Mouse (Mus musculus): ENCODE results near the gene Etl4.

Etl4 gene

DNA sequence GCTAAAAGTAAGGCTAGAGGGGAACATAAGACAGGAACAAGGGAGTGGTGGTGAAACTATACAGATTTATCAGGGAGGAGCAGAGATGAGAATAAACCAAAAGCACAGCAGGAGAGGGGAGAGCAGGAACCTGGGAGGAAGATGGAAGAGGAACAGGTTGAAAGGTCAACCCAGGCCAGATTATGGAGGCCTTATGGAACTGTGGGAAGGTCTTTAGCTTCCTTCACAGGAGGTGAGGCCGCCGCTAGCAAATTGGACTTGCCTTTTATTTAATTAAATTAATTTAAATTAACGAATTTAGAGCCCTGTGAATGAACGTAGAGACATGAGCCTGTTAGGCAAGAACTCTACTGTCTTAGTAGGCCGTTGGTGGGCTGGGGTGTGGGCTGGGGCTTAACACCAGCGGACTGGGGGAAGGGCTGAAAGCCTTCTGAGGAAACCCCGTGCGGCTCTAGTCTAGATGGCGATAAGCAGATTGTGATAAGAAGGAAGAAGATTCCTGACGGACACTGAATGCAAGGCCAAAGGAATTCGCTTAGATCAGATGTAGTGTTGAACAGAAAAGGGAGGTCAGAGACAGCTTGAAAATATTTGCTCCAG, 612.2 kb downstream of the Etl4 start:
- no peak for DNase-seq

DNA sequence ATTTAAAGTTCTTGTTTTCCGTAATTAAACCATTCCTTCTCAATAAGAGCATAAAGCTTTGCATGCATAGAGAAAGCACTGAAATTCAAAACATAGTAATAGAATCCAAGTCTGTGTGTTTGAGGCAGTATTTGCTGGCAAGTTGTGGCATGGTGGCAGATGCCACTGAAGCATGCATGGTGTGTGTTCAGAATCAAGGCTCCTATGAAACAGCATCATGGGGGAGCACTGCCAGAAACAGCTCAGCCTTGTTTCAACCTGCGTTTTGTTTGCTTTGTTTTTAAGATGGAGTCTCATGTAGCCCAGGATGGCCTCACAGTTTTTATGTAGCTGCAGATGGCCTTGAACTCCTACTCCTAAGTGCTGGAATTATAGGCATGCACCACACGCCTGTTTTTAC, 614.1 kb downstream of the Etl4 start:
- DNase-seq = peak; percentile 23 to 31

DNA sequence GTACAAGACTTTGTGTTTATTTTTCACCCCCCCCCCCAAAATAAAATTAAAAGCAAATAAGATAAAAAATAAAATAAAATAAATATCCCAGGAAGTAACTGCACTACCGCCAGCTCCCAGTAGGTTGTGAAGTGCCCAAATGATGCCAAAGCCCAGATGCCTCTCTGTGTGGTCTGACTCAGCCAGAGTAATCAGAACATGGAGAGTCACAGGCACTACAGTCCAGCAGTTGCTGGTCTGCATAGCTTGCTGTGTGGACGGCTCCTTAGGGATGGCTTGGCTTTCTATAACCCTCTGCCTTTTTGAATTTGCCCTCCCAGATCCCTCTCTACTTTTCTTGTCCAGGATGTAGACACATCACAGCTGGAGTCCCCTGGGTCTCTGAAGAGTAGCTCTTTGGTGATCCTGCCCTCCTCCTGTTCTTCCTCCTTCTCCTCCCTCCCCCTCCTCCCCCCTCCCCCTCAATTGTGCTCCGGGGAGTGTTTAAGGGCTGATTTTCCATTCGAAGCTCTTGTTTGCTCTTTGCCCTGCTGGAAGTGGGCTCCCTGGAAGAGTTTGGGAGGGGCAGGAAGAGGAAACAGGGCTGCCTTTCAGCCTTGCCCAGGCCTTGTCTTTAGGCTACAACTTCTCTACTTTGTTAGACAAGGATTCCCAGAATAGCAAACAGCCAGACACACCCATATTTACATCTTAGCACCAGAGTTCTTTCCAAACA, 616.5 kb downstream of the Etl4 start:
- DNase-seq = no peak

DNA sequence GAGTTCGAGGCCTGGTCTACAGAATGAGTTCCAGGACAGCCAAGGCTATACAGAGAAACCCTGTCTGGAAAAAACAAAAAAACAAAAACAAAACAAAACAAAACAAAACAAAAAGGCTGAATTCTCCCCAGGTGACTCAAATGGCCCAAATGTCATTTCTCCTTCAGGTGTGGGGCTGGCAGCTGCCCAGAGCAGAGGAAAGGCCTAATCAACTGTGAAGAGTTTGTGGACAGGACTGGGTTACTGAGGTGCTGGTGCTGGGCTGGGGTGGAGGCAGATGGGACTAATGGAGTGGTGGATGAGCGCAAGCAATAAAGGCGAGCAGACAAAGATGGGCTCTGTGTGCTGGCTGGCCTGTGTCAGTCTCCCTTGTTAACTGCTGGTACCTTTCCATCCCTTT, 617.3 kb downstream of the Etl4 start:
- DNase-seq = no peak

DNA sequence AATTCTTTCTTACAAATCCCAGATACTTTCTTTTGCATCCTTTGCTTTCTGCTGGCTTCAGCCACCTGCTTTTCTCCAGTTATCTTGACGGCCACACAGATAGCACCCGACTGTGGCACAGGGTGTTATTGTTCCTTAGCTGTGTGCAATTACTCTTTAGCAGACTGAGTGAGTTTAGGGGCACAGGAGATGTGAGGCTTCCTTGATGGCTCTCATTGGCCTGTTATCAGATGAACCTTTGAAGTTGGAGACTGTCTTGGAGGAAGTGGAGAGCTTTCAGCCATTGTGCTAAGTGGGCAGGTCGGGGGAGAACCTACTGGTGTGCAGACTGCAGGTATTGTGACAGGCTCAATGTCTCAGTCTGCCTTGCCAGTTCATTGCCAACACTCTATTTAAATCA, 623.0 kb downstream of the Etl4 start:
- no peak for DNase-seq

DNA sequence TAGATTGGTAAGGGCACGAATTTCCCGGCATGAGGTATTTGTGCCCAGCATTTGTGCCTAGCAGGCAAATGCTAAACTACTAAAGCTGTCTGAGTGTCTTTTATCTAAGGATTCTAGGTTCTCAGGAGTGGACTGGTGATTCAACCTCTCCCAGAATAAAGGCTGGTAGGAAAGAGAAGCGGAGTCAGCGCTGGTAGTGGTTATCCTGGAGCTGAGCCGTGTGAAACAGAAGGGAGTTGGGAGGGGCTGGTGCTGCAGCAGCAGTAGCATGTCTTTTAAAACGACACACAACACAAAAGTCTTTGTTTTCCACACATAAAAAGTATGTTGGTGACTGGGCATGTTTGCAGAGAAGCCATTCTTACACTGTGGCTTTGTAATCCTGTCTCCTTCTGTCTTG, 628.2 kb downstream of the Etl4 start:
- no peak for DNase-seq

DNA sequence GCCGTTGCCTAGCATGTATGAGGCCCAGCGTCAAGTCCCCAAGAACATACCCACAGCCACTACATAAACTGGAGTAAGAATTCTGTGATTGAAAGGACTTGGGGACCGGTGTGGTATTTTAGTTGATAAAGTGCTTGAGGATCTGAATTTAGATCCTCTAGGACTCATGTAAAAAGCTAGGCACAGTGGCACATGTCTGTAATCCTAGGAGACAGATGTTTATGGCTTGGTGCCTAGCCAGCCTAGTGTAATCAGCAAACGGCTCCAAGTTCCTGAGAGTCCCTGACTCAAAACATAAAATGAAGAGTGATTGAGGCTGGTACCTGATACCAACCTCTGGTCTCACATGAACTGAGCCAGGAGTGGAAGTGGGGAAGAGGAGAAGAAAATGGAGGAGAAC, 629.3 kb downstream of the Etl4 start:
- DNase-seq = no peak

DNA sequence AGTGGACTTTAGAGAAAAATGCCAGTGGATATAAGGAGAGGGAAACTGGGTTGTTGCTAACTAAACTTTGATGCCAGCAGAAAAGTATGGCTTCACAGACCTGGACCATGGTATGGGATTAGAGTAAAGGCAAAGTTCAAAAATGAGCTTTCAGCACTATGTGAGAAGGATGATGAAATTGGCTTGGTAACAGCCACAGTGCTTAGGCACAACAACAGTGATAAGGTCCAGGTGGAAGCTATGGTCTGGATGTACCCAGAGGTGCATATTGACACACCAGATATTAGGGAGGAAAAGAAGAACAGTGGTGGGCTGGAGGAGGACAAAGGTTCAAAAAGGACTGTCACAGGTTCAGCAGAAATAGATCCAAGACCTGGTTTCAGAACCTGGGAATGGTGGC, 631.7 kb downstream of the Etl4 start:
- DNase-seq = no peak

DNA sequence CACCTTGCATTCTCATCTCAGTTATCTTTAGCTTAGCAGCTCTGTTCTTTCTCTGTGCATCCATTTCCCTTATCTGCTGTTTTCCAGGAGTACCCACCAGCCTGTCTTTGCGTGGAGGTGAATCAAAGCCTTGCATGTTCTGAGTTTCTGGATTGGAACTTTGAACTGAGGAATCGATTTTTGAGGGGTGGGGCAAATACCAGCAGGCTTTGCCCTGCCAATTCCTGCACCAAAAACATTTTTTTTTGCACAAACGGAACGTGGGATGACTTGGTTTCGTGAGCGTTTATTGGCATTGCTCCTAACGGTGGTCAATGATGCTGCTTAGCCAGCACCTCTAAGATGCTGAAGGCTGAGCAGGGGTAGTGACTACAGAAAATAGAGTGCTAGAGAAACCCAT, 632.7 kb downstream of the Etl4 start:
- DNase-seq = no peak

DNA sequence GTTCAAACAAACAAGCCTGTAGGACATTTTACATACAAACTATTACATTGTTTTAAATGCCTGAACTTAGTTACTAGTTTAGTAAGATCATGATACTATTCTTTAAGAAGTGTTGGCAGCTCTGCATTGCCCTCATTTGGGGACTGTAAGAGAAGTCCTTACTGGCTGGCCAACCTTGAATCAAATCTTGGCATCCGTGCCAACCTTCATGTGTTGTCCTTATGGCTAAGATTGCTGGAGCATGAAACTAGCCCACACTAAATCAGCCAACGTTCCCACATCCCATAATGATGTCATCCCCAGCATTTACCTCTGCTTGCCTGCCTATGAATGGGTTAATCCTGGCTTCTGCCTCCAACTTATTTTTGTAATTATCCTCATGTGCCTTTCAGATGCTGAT, 636.0 kb downstream of the Etl4 start:
- DNase-seq = peak; percentile 64 to 70

DNA sequence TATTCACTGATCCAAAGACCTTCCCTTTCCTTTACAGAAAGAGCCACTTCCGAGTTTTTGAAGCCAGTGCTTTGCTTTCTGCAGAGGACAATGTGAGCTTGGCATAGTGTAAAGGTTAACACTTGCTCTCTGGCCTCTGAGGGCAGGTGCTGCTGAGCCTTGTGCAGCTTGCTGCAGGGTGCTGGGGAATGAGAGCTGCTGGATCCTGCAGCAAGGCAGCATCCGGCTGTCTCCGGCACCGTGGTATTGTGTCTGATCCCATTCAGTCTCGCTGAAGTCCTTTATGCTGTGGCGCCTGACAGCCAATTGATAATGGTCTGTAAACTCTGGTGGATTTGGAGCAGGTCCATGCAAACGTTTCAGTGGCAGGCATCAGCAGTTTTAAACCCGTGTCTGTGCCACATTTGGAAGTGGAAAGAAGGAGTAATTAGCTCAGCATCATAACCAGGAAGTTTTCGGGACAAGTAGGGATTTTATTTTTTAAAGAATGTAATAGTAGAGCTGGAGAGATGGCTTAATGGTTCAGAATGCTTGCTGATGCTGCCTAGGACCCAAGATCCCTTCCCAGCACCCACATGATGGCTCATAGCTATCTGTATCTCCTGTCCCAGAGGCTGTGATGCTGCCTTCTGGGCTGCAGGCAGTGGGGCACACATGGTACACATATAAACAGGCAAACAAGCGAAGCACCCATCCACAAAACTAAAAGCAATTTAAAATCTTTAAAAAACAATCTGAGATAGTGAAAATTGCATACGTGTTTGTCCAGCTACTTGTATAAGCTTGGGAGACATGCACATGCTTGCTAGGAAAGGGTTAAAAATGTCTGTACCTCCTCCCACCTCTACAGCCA, 637.1 kb downstream of the Etl4 start:
- DNase-seq = peak; percentile 13 to 16

DNA sequence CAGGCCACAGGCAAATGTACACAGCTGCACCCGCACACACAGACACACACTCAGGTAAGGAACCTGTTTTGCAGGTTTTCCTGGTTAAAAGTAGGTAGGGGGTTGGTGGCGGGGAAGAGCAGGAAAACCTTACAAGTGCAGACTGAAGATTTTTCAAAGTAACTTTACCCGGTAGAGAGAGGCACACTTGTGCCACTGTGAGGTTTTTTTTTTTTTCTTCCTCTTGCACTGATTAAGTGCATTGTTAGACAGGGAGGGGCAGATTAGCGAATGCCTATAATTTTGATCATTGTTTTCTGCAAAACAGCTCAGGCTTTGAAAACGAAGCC, 637.7 kb downstream of the Etl4 start:
- no peak for DNase-seq

DNA sequence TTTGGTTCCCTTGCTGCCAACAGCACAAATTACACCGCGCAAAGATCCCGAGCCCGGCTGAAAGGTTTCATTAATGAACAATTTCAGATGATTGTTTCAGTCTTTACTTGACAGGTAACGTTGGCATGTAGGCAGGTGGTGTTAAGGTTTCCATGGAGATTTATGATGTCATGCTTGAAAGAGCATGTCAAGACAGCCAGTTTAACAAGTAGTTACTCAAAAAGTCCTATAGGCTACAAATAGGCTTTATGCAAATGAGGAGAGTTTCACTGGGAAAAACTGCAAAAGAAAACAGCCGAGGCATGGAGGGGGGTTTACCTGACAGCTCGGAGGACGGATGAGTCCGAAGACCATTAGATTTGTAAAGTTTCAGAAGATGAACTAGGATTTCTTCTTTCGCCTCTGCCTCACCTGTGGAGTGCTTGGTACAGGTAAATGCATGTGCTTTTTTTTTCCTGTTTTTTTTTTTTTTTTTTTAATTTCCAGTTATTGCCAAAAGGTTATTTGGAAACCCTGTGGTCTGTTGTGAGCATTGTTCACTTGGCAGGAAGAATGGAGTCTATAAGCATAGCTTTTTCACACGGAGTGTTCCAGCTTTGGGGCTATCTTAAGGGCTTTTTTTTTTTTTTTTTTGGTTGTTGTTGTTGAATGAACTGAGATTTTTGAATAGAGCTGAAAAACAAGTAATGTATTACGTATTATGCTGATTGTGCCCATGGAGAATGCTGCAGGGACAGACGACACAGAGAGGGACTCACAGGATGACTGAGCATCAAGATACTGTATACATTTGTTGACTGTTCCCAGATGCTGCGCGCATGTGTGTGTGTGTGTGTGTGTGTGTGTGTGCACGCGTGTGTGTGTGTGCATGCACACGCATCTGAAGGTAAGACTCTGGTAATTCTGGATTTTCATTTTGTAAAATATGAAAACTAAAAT, 638.4 kb downstream of the Etl4 start:
- no peak for DNase-seq

DNA sequence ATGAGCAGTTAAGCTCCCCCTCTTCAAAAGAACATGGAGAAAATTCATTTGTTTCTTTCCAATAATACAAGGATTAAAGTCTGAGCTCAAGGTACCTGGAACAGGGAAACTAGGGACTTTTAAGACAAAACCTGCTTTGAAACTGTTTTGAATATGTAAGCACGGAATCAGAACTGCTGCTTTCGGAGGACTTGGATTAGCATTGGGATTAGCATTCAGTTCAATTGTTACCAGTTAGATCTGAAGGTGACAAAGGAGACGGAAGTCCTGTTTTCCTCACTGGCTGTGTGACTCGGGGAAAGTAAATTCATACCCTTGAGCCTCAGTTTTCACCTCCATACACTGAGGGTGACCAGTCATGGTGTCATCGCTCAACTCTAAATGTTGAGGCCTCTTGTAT, 639.5 kb downstream of the Etl4 start:
- no peak for DNase-seq

DNA sequence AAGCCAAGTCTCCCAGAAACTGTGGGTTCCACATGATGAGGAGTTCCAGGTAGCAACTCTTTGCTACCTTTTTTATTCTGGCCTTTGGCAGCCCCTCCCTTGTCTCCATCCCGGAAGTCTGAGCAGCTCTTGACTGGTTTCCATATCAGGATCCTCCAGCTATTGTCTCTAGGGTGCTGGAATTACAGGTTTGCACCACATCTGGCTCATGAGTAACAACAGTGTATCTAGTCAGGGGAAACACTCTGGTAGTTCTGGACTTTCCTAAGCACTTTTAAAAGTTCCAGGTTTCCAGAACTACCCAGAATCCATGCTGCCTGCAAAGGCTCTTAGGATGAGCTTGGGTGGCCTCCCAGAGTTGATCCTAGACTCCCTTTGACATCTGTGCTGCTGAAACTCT, 640.4 kb downstream of the Etl4 start:
- DNase-seq = no peak

DNA sequence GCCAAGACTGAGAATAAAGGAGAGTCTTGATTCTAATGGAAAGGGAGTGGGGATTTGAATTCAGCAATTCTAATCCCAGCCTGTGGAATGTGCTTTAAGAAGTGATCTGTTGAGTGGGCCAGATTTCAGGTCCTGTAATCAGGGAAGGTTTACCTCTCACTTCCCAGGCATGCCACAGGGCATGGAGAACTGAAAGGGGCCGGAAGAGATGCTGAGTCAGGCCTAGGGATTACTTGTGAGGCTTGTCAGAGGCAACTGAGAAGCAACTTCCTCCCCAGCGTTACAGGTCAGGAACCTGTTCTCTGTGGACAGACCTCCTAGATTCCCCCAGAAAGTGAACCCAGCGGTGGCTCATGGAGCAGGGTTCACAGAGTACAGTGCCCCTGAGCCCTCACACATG, 646.1 kb downstream of the Etl4 start:
- no peak for DNase-seq

DNA sequence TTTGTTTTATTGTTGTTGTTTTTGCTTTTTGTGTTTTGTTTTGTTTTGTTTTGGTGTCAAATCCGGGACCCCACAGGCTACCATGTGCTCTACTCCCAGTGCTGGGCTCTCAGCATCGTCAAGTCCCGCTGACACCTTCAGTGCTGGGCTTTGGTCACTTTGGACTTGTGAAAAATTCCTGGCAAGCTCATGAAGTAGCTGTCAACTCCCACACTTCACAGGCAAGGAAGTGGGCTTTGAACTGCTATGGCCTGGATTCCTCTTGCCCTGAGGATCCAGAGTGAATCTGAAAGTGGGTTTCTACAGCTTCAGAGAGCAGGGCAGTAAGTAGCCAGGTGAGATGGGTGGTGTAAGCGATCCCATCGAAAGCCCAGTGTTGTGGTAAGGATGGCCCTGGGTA, 649.5 kb downstream of the Etl4 start:
- DNase-seq = no peak

DNA sequence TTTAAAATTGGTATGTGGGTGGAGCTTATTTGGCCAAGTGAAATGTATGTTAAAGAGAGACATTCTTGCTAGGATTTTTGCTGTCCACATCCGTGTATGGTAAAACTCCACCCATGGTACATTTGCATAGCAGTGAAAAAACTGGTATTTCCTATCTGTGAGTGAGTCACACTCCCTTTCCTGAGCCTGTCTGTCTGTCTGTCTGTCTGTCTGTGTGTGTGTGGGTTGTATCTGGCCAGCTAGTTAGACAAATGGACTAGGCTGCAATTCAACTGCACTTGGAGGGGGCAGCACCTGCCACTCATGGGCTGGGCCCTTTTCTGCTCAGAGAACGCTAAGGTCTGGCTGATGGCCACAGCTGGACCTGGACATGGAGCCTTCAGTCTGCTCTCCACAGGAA, 650.1 kb downstream of the Etl4 start:
- DNase-seq = no peak

DNA sequence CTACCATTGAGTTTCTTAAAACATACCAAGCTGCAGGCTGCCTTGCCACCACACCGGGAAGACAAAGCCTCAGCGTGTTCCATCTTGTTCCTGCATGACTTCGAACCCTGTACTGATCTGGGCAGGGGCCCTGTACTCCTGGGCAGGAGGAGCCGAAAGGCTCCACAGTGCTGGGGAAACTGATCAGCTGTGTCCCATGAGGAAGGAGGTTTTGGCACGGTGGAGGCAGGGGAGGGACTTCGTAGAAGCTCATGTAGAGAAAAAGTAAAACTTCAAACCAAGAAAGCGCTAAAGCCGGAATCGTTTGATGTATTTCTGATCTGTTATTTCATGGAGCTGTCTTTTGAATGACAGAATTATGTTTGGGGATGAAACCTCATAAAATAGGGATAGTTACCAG, 651.0 kb downstream of the Etl4 start:
- DNase-seq = no peak

DNA sequence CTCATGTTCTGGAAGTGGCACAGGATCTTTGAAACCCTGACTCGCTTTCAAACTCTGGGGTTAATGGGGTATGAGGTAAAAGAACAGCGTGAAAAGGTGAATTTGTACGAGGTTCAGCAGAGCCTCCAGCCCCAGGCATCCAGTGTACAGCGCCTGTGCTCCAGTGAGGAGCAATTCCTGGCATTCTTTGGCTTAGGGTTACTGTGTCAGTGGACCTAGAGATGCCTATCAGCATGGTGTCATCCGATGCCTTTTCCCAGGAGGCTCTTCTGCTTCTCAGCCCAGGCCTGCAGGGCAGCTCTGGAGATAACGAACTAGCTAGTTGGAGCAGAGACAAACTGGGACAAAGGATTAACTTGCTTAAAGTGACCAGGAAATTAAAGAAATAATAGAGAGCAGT, 653.5 kb downstream of the Etl4 start:
- DNase-seq = no peak

DNA sequence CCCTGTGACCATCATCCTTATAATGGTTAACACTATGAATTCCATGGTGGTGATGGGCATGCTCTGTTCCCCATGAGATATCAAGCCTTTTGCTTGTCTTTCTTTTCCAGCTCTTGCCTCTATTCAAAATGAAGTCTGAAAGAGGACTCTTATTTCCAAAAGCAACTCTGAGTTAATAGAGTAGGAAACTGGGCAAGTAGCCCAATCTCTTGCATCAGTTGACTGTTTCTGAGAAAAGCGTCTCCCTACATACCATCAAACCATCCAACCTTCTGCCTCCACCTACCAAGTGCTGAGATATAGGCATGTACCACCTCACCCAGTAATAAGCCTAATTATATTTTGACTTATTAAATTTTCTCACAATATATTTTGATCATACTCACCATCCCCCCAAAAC, 658.9 kb downstream of the Etl4 start:
- DNase-seq = no peak

DNA sequence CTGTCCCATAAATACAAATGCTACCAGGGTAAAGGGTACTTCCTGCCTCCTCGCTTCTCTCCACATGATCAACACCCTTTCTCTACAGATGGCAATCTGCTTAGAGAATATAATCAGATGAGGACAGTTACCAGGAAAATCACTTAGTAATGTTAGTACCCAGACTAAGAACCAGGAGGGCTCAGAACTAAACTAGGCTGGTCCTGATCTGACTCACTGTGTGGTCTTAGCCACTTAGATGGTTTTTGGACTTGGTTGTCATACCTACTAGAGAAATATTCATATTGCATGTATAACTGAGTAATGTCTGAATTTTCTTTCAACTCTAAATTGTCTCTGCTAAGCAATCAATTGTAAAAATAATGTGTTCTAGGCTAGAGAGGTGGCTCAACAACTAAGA, 662.4 kb downstream of the Etl4 start:
- no peak for DNase-seq

DNA sequence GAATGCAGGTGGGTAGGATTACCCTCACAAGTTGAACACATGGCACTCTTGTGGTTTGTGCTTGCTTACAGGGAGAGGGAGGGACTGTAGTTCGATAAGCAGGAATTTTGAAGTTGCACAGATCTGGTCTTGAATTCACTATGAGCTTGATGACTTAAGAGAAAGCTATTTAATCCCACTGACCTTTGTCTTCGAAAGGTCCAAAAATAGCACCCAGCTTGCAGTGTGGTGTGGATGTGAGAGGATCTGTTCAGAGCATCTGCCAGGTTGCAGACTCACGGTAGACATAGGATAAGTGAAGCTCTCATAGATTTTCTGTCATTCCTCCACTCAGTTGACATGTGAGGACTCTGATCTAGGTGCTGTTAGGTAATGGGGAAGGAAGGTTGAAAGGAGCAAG, 670.8 kb downstream of the Etl4 start:
- no peak for DNase-seq
